Mouse (Mus musculus) gonadal fat pad, adult 2 months (tissue): ENCODE measurements around the gene Vmn1r52. TPM values are rescaled to one million over a fixed set of nuclear protein-coding genes. Genes with fewer than 3 reads are reported as not detected.
"Not testable (repeated sequence)": the region's sequence is repeated elsewhere in the genome, so short reads cannot be mapped to it uniquely, and the experiment has no call there.

ENCODE experiments used
- DNase-seq: peaks from one replicate; pipeline ENCODE4 v3.0.0-alpha.2; 2012; ENCODE audit warnings: low read depth
- polyA plus RNA-seq: library from polyadenylated mRNA; depleted of rRNA; stranded (reverse); fragments of >200 nt; gene quantifications from 2 replicates; pipeline ENCODE4 v1.2.3, GENCODE M21; 2012; rRNA removed

Vmn1r52 gene
- not detected in 2 replicates for polyA plus RNA-seq

DNA sequence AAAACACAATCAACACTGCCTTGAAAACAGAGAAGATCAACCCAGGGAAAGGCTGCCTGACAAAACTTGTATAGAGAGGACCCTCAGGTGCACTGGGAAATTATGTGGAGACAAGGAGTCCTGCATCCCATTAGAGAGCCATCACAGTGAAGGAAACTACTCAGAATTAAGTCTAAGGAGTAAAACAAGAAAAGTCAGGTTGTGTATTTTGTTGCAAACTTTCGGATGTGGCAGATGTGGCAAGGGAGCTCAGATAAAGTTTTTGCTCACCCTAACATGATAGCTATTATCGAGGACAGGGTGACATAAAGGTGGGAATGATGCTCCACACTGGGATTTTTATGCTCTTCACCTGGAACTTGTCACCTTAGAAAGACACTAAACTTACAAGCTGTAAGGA lies at the start of gene Vmn1r52:
TSS of gene Vmn1r52 (plus strand) at position 301 of the 400 bp plus-strand sequence.
- DNase-seq: no peak

DNA sequence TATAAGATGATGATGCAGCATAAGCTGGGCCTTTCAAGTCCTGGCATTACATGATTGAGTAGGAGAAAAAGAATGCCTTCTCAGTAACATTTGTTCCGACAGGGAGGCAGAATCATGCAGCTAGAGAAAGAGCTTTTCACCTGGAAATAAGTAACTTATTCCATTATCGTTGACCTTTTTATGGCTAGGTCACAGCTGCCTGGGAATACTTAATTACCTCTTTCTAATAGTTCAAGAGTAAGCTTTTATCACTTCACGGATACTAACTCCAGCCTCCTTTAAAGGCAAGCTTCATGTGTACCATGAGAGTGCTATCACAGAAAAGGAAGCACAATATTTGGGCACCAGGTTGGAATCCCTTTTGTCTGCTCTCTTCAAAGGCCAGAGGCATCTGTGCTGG lies 14.5 kb upstream of the Vmn1r52 start:
- DNase-seq: no peak

DNA sequence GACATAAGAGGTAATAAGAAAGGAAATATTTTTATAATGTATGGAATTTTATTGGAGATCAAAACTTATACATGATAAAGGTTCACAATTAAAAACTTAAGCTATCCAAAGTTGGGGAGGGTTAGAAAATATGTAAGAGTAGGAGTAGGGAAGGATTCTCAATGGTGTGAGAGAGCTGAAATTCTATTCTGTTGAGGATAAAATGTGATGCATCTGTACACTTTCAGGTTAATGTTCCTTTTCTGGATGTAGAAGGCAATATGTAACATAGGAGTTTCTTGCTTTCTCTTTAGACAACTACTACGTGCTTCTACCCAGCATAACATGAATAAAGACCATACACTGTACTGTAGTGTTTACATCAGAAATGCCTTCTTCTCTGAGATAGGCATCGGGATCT lies 27.9 kb downstream of the Vmn1r52 start, which contains the start of gene V1ra8:
TSS of gene V1ra8 (plus strand) at position 301 of the 400 bp plus-strand sequence.
- DNase-seq: not testable (repeated sequence)

DNA sequence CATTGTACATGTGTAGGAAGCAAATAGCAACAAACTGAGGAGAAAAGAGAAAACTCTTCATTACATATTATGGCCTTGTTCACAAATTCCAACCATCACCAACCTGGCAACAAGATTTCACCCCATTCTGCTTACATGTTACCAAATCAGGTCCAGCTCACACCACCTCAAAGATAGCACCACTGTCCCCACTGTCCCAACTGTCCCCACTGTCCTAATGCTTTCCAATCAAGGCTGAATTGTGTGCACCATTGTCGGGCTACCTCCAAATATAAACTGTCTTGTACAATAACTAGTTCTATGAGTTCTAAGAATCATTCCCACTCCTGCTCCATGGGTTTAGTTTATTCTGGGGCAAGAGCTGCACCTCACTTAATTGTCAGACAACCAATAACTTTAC lies 49.7 kb downstream of the Vmn1r52 start, which contains the start of gene Vmn1r53:
TSS of gene Vmn1r53 (minus strand) at position 101 of the 400 bp plus-strand sequence.
- no peak for DNase-seq

Other genes starting within 250 kb of the Vmn1r52 start
- not detected in 2 replicates for gene Vmn1r45, start 234.2 kb upstream of the Vmn1r52 start, polyA plus RNA-seq
- gene Vmn1r46, start 205.5 kb upstream of the Vmn1r52 start, polyA plus RNA-seq: not detected in 2 replicates
- gene Vmn1r47, start 158.7 kb upstream of the Vmn1r52 start, polyA plus RNA-seq: not detected in 2 replicates
- not detected in 2 replicates for gene Vmn1r48, start 138.0 kb upstream of the Vmn1r52 start, polyA plus RNA-seq
- gene Vmn1r49, start 96.3 kb upstream of the Vmn1r52 start, polyA plus RNA-seq: not detected in 2 replicates
- gene Vmn1r50, start 73.4 kb upstream of the Vmn1r52 start, polyA plus RNA-seq: not detected in 2 replicates
- gene Vmn1r51, start 52.2 kb upstream of the Vmn1r52 start, polyA plus RNA-seq: not detected in 2 replicates
- gene V1ra8, start 28.0 kb downstream of the Vmn1r52 start, polyA plus RNA-seq: not detected in 2 replicates
- gene Vmn1r53, start 49.6 kb downstream of the Vmn1r52 start, polyA plus RNA-seq: 0.14 TPM in 1 of 2 replicates, not detected in the other
- gene Vmn1r54, start 71.5 kb downstream of the Vmn1r52 start, polyA plus RNA-seq: not detected in 2 replicates
- 0.92 and 1.3 TPM in 2 replicates for gene BC048671, start 126.4 kb downstream of the Vmn1r52 start, polyA plus RNA-seq
- gene Chst13, start 150.4 kb downstream of the Vmn1r52 start, polyA plus RNA-seq: 0.37 and 0.69 TPM in 2 replicates
- gene Uroc1, start 158.5 kb downstream of the Vmn1r52 start, polyA plus RNA-seq: 0.41 and 0.88 TPM in 2 replicates
- 15.2 and 19.9 TPM in 2 replicates for gene Zxdc, start 194.7 kb downstream of the Vmn1r52 start, polyA plus RNA-seq